Mouse (Mus musculus) T-helper 17 cell (primary cell): Measurements from ENCODE around the gene Catsper3.

Experiments
- in situ Hi-C, 2 experiments: fragments of 300-600 bp; cut with MboI, MseI; formaldehyde crosslinking; loops; 1 replicate in 1 of 2; 2 replicates in 1 of 2; pipeline ENCODE4 v1.15.1; 2025; ENCODE audit warnings: high pct_unique_total_duplicates in 2 of 2

The Catsper3 gene

GRCm38 (mm10) chr13:55784268-55784667 is at the start of gene Catsper3:
Gene Catsper3, plus strand, starts transcription at chr13:55784568.
- in situ Hi-C loops, result no loop called here

- in situ Hi-C loops, result no loop called here
These were observed 46.5 kb upstream of the Catsper3 start for GRCm38 (mm10) chr13:55737885-55738284.

GRCm38 (mm10) chr13:55742306-55742705 is 42.1 kb upstream of the Catsper3 start:
- in situ Hi-C loops, result loop anchor here (5.0 to 10.0 kb wide), 2 partner anchors 330 to 748 kb away; no protein-coding TSS in a partner anchor

GRCm38 (mm10) chr13:55754380-55754779 is 30.0 kb upstream of the Catsper3 start:
- in situ Hi-C loops, result loop anchor here in 1 of 2 experiments (25.0 kb wide), 1 partner anchor 1017 kb away; the partner anchor contains the start of gene Gprin1

GRCm38 (mm10) chr13:55756789-55757188 is 27.6 kb upstream of the Catsper3 start:
- in situ Hi-C loops, result loop anchor here in 1 of 2 experiments (25.0 kb wide), 1 partner anchor 1019 kb away; the partner anchor contains the start of gene Gprin1

- in situ Hi-C loops, result loop anchor here in 1 of 2 experiments (25.0 kb wide), 1 partner anchor 1020 kb away; the partner anchor contains the start of gene Gprin1
These were observed 26.7 kb upstream of the Catsper3 start for GRCm38 (mm10) chr13:55757645-55758044.

GRCm38 (mm10) chr13:55760576-55760975 is 23.8 kb upstream of the Catsper3 start:
- in situ Hi-C loops, result loop anchor here in 1 of 2 experiments (25.0 kb wide), 1 partner anchor 1023 kb away; the partner anchor contains the start of gene Gprin1

- in situ Hi-C loops, result loop anchor here in 1 of 2 experiments (25.0 kb wide), 1 partner anchor 1024 kb away; the partner anchor contains the start of gene Gprin1
These were observed 22.9 kb upstream of the Catsper3 start for GRCm38 (mm10) chr13:55761486-55761885.

- in situ Hi-C loops, result loop anchor here in 1 of 2 experiments (25.0 kb wide), 1 partner anchor 1037 kb away; the partner anchor contains the start of gene Gprin1
These were observed 10.0 kb upstream of the Catsper3 start for GRCm38 (mm10) chr13:55774352-55774751.

GRCm38 (mm10) chr13:55775056-55775455 is 9.3 kb upstream of the Catsper3 start:
- in situ Hi-C loops, result no loop called here

GRCm38 (mm10) chr13:55786120-55786519 is 1.8 kb downstream of the Catsper3 start:
- in situ Hi-C loops, result no loop called here

- in situ Hi-C loops, result no loop called here
These were observed 16.9 kb downstream of the Catsper3 start for GRCm38 (mm10) chr13:55801246-55801645.

- in situ Hi-C loops, result no loop called here
These were observed 19.6 kb downstream of the Catsper3 start for GRCm38 (mm10) chr13:55803973-55804372.

GRCm38 (mm10) chr13:55809041-55809623 is 24.8 kb downstream of the Catsper3 start:
- in situ Hi-C loops, result no loop called here

GRCm38 (mm10) chr13:55809707-55810106 is 25.3 kb downstream of the Catsper3 start:
- in situ Hi-C loops, result no loop called here

GRCm38 (mm10) chr13:55810947-55811346 is 26.6 kb downstream of the Catsper3 start:
- in situ Hi-C loops, result no loop called here

- in situ Hi-C loops, result no loop called here
These were observed 29.2 kb downstream of the Catsper3 start for GRCm38 (mm10) chr13:55813490-55814016.

GRCm38 (mm10) chr13:55814834-55815233 is 30.5 kb downstream of the Catsper3 start:
- in situ Hi-C loops, result no loop called here

GRCm38 (mm10) chr13:55822499-55822898 is 38.1 kb downstream of the Catsper3 start:
- in situ Hi-C loops, result loop anchor here in 1 of 2 experiments (10.0 kb wide), 1 partner anchor 1942 kb away; no protein-coding TSS in a partner anchor

- in situ Hi-C loops, result loop anchor here in 1 of 2 experiments (10.0 kb wide), 1 partner anchor 1940 kb away; no protein-coding TSS in a partner anchor
These were observed 40.0 kb downstream of the Catsper3 start for GRCm38 (mm10) chr13:55824151-55824945.

GRCm38 (mm10) chr13:55825245-55825681 is 40.9 kb downstream of the Catsper3 start:
- in situ Hi-C loops, result loop anchor here in 1 of 2 experiments (5.0 to 10.0 kb wide), 2 partner anchors 807 to 1940 kb away; no protein-coding TSS in a partner anchor
